Mouse (Mus musculus): ENCODE results near the gene Lrrc8c. TPM values are rescaled to one million over a fixed set of nuclear protein-coding genes. Genes with fewer than 3 reads are reported as not detected.

Lrrc8c gene
- total RNA-seq, 1 experiment, result 9.4 TPM

DNA sequence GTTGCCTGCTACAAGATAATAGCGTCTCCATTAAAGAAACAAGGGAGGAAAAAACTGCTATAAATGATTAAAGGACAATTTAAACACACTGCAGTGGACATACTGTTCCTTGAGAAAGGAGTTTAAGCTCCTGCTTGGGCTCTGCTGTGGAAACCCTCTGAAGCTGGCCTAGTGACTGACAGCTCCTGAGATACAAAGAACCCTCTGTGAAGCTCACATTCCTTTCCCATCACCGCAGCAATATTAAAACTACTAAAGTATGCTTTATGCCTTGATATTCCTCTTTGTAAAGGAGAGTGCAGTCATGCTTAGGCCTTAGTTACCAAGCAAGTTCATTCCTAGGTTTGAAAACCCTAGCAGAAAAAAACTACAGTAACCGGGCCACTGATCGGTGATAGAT is 66.7 kb downstream of the Lrrc8c start:
- Histone ChIP-seq H3K4me3 (ENCODE audit: insufficient read depth in 1 of 2, low read depth in 1 of 2, low read length in 2 of 2, poor library complexity in 1 of 2, severe bottlenecking in 1 of 2) (no peak overlapping the region), H3K9ac (ENCODE audit: insufficient read depth, low read depth, low read length, poor library complexity, severe bottlenecking) (no peak overlapping the region), H3K4me1 (ENCODE audit: control insufficient read depth in 2 of 2, insufficient read depth in 2 of 2, low read length in 2 of 2, poor library complexity in 1 of 2) (no peaks in the 10 kb centered on the region), H3K9me3 (ENCODE audit: control insufficient read depth, insufficient read depth, low read depth, low read length) (no peaks in the 10 kb centered on the region), H3K27ac (ENCODE audit: insufficient read depth, low read depth, low read length, poor library complexity, severe bottlenecking) (no peak overlapping the region), H3K36me3 (ENCODE audit: control insufficient read depth, insufficient read depth, low read length, poor library complexity, severe bottlenecking) (no peaks in the 10 kb centered on the region; the same call in 1 of the 2 replicates)
- in situ Hi-C loops (cut with MboI; ENCODE audit: low sequenced_read_pairs in 2 of 2, unreplicated experiment in 2 of 2), result no loop called here
- no peak for DNase-seq (ENCODE audit: low read depth, low spot score)
- TF ChIP-seq MAFK (IDR thresholded peaks at IDR 0.05; ENCODE audit: insufficient read depth, low read depth, low read length) (no peak), HCFC1 (IDR thresholded peaks at IDR 0.05; ENCODE audit: borderline replicate concordance, insufficient read depth, low read length) (no peak), ZC3H11A (IDR thresholded peaks at IDR 0.05; ENCODE audit: borderline replicate concordance, low read depth, low read length) (no peak), ZNF384 (IDR thresholded peaks at IDR 0.05; ENCODE audit: low read depth, low read length) (no peak), CHD2 (IDR thresholded peaks at IDR 0.05; ENCODE audit: low read depth, low read length) (no peak)

GRCm38 (mm10) chr5:105586655-105587054 is 67.5 kb downstream of the Lrrc8c start:
- DNase-seq (ENCODE audit: low read depth, low spot score), result no peak
- H3K36me3 ChIP-seq (ENCODE audit: control insufficient read depth, insufficient read depth, low read length, poor library complexity, severe bottlenecking), result no peaks in the 10 kb centered on the region; the same call in 1 of the 2 replicates
- TF ChIP-seq HCFC1 (IDR thresholded peaks at IDR 0.05; ENCODE audit: borderline replicate concordance, insufficient read depth, low read length) (no peak), ZC3H11A (IDR thresholded peaks at IDR 0.05; ENCODE audit: borderline replicate concordance, low read depth, low read length) (no peak), MAFK (IDR thresholded peaks at IDR 0.05; ENCODE audit: insufficient read depth, low read depth, low read length) (no peak), CHD2 (IDR thresholded peaks at IDR 0.05; ENCODE audit: low read depth, low read length) (no peak), ZNF384 (IDR thresholded peaks at IDR 0.05; ENCODE audit: low read depth, low read length) (no peak)
- no peak overlapping the region for H3K9ac ChIP-seq (ENCODE audit: insufficient read depth, low read depth, low read length, poor library complexity, severe bottlenecking)
- no peak overlapping the region for H3K27ac ChIP-seq (ENCODE audit: insufficient read depth, low read depth, low read length, poor library complexity, severe bottlenecking)
- no peak overlapping the region for H3K4me3 ChIP-seq (ENCODE audit: insufficient read depth in 1 of 2, low read depth in 1 of 2, low read length in 2 of 2, poor library complexity in 1 of 2, severe bottlenecking in 1 of 2)
- in situ Hi-C loops (cut with MboI; ENCODE audit: low sequenced_read_pairs in 2 of 2, unreplicated experiment in 2 of 2), result no loop called here
- H3K9me3 ChIP-seq (ENCODE audit: control insufficient read depth, insufficient read depth, low read depth, low read length), result no peaks in the 10 kb centered on the region
- H3K4me1 ChIP-seq (ENCODE audit: control insufficient read depth in 2 of 2, insufficient read depth in 2 of 2, low read length in 2 of 2, poor library complexity in 1 of 2), result no peaks in the 10 kb centered on the region

- DNase-seq (ENCODE audit: low read depth, low spot score), result no peak
- Histone ChIP-seq H3K27ac (ENCODE audit: insufficient read depth, low read depth, low read length, poor library complexity, severe bottlenecking) (no peak overlapping the region), H3K9me3 (ENCODE audit: control insufficient read depth, insufficient read depth, low read depth, low read length) (no peaks in the 10 kb centered on the region), H3K9ac (ENCODE audit: insufficient read depth, low read depth, low read length, poor library complexity, severe bottlenecking) (no peak overlapping the region), H3K4me1 (ENCODE audit: control insufficient read depth in 2 of 2, insufficient read depth in 2 of 2, low read length in 2 of 2, poor library complexity in 1 of 2) (no peaks in the 10 kb centered on the region), H3K4me3 (ENCODE audit: insufficient read depth in 1 of 2, low read depth in 1 of 2, low read length in 2 of 2, poor library complexity in 1 of 2, severe bottlenecking in 1 of 2) (no peak overlapping the region), H3K36me3 (ENCODE audit: control insufficient read depth, insufficient read depth, low read length, poor library complexity, severe bottlenecking) (no peaks in the 10 kb centered on the region; the same call in 1 of the 2 replicates)
- TF ChIP-seq MAFK (IDR thresholded peaks at IDR 0.05; ENCODE audit: insufficient read depth, low read depth, low read length) (no peak), CHD2 (IDR thresholded peaks at IDR 0.05; ENCODE audit: low read depth, low read length) (no peak), ZNF384 (IDR thresholded peaks at IDR 0.05; ENCODE audit: low read depth, low read length) (no peak), HCFC1 (IDR thresholded peaks at IDR 0.05; ENCODE audit: borderline replicate concordance, insufficient read depth, low read length) (no peak), ZC3H11A (IDR thresholded peaks at IDR 0.05; ENCODE audit: borderline replicate concordance, low read depth, low read length) (no peak)
- in situ Hi-C loops (cut with MboI; ENCODE audit: low sequenced_read_pairs in 2 of 2, unreplicated experiment in 2 of 2), result no loop called here
These were observed 68.3 kb downstream of the Lrrc8c start for GRCm38 (mm10) chr5:105587471-105587870.

DNA sequence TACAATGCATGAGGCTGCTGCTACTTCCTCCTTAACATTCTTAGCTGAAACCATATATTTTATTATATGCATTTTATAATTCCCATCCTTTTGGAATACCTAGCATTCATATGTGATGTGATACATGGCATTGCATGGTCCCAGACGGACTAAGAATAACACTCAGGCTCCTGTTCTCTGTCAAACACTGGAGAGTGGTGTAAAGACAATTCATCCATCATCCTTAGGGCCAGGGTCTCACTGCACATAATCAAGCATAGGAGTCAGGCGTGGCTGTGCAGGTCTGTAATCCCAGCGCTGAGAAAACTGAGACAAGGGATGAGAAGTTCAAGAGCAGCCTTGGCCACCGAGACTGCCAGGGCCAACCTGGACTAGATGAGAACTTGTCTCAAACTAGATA is 69.5 kb downstream of the Lrrc8c start:
- H3K36me3 ChIP-seq (ENCODE audit: control insufficient read depth, insufficient read depth, low read length, poor library complexity, severe bottlenecking), result no peaks in the 10 kb centered on the region; the same call in 1 of the 2 replicates
- in situ Hi-C loops (cut with MboI; ENCODE audit: low sequenced_read_pairs in 2 of 2, unreplicated experiment in 2 of 2), result no loop called here

DNA sequence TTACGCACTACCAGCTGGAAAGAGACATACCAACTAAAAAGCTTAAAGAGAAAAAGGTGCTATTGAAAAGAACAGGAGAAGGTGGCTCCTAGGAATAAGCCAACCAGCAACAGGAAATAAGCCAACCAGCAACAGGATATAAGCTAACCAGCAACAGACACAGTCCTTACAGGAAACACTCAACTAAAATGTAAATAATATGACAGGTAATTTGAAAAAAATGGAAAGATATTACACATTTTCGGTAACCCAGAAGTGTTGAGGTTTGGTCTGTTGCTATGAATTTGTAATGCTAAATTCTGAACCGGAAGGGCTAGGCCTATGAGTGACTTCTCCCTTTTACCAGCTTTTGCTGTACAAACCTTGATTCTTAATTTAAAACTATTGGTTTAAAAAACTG is 69.9 kb downstream of the Lrrc8c start:
- in situ Hi-C loops (cut with MboI; ENCODE audit: low sequenced_read_pairs in 2 of 2, unreplicated experiment in 2 of 2), result no loop called here
- Histone ChIP-seq H3K4me1 (ENCODE audit: control insufficient read depth in 2 of 2, insufficient read depth in 2 of 2, low read length in 2 of 2, poor library complexity in 1 of 2) (no peaks in the 10 kb centered on the region), H3K27ac (ENCODE audit: insufficient read depth, low read depth, low read length, poor library complexity, severe bottlenecking) (no peak overlapping the region), H3K9me3 (ENCODE audit: control insufficient read depth, insufficient read depth, low read depth, low read length) (no peaks in the 10 kb centered on the region), H3K4me3 (ENCODE audit: insufficient read depth in 1 of 2, low read depth in 1 of 2, low read length in 2 of 2, poor library complexity in 1 of 2, severe bottlenecking in 1 of 2) (no peak overlapping the region), H3K9ac (ENCODE audit: insufficient read depth, low read depth, low read length, poor library complexity, severe bottlenecking) (no peak overlapping the region), H3K36me3 (ENCODE audit: control insufficient read depth, insufficient read depth, low read length, poor library complexity, severe bottlenecking) (no peaks in the 10 kb centered on the region; the same call in 1 of the 2 replicates)
- TF ChIP-seq HCFC1 (IDR thresholded peaks at IDR 0.05; ENCODE audit: borderline replicate concordance, insufficient read depth, low read length), result no peak
- TF ChIP-seq ZC3H11A (IDR thresholded peaks at IDR 0.05; ENCODE audit: borderline replicate concordance, low read depth, low read length), result no peak
- no peak for TF ChIP-seq CHD2 (IDR thresholded peaks at IDR 0.05; ENCODE audit: low read depth, low read length)
- TF ChIP-seq MAFK (IDR thresholded peaks at IDR 0.05; ENCODE audit: insufficient read depth, low read depth, low read length), result no peak
- no peak for TF ChIP-seq ZNF384 (IDR thresholded peaks at IDR 0.05; ENCODE audit: low read depth, low read length)
- no peak for DNase-seq (ENCODE audit: low read depth, low spot score)

More for the DNA sequence above, 69.5 kb downstream of the Lrrc8c start:
- no peak overlapping the region for H3K4me3 ChIP-seq (ENCODE audit: insufficient read depth in 1 of 2, low read depth in 1 of 2, low read length in 2 of 2, poor library complexity in 1 of 2, severe bottlenecking in 1 of 2)
- no peak overlapping the region for H3K9ac ChIP-seq (ENCODE audit: insufficient read depth, low read depth, low read length, poor library complexity, severe bottlenecking)
- no peaks in the 10 kb centered on the region for H3K4me1 ChIP-seq (ENCODE audit: control insufficient read depth in 2 of 2, insufficient read depth in 2 of 2, low read length in 2 of 2, poor library complexity in 1 of 2)
- no peaks in the 10 kb centered on the region for H3K9me3 ChIP-seq (ENCODE audit: control insufficient read depth, insufficient read depth, low read depth, low read length)
- no peak for TF ChIP-seq MAFK (IDR thresholded peaks at IDR 0.05; ENCODE audit: insufficient read depth, low read depth, low read length)
- no peak for TF ChIP-seq CHD2 (IDR thresholded peaks at IDR 0.05; ENCODE audit: low read depth, low read length)
- TF ChIP-seq ZNF384 (IDR thresholded peaks at IDR 0.05; ENCODE audit: low read depth, low read length), result no peak
- no peak for TF ChIP-seq ZC3H11A (IDR thresholded peaks at IDR 0.05; ENCODE audit: borderline replicate concordance, low read depth, low read length)
- no peak for TF ChIP-seq HCFC1 (IDR thresholded peaks at IDR 0.05; ENCODE audit: borderline replicate concordance, insufficient read depth, low read length)
- DNase-seq (ENCODE audit: low read depth, low spot score), result no peak
- H3K27ac ChIP-seq (ENCODE audit: insufficient read depth, low read depth, low read length, poor library complexity, severe bottlenecking), result no peak overlapping the region
